Mouse (Mus musculus): ENCODE data around the gene Slc22a21.

DNA sequence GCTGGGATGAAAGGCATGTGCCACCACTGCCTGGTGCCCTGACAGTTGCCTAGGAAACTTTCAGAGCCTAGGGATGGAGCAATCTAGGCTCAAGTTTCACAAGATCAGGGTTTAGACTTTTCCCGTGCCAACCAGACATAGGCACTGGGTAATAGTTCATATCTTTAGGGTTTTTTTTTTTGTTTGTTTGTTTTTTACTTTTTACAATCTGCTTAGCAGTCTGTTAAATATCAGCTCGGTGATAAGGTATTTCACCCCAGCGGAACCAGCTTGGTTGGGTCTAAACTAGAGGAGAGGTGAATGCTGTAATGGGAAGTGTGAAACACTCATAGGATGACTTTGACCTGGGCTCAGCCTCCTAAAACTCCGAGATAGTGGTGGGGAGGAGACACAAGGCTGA lies 69.1 kb downstream of the Slc22a21 start:
- TF ChIP-seq CTCF (IDR thresholded peaks at IDR 0.05; ENCODE audit: borderline replicate concordance, insufficient read depth, low read length): no peak
- no peak for TF ChIP-seq POLR2A (IDR thresholded peaks at IDR 0.05; ENCODE audit: low read depth, low read length)
